Mouse (Mus musculus) brain, embryonic 18.5 days (tissue): ENCODE results near the gene Gmcl1.

ENCODE experiments used
- DNase-seq: peaks from one replicate; pipeline ENCODE4 v3.0.0-alpha.2; 2012; ENCODE audit warnings: low read depth, low spot score

Gene Gmcl1

GRCm38 (mm10) chr6:86660161-86660877, 72.9 kb downstream of the Gmcl1 start:
- no peak for DNase-seq

GRCm38 (mm10) chr6:86658501-86658900, 74.7 kb downstream of the Gmcl1 start:
- no peak for DNase-seq

GRCm38 (mm10) chr6:86654270-86654916, 78.8 kb downstream of the Gmcl1 start:
- DNase-seq: no peak

DNA sequence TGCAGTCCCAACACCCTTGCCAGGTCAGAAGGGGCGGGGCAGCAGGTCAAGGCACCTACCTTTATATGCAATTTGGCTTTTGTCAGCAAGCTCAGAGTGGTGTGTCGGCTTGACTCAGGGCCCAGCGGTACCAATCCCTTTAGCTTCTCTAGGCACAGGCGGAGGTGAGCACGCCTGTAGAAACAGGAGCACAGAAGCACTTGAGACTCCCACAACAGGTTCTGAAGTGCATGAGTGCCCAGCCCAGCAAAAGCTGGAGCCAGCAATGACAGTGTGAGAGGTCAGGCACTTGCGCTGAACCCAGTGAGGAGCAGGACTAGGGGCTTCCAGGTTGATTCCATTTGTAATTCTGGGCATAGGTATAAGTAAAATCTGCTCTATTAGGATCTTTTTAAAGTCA, 80.2 kb downstream of the Gmcl1 start:
- DNase-seq: no peak

DNA sequence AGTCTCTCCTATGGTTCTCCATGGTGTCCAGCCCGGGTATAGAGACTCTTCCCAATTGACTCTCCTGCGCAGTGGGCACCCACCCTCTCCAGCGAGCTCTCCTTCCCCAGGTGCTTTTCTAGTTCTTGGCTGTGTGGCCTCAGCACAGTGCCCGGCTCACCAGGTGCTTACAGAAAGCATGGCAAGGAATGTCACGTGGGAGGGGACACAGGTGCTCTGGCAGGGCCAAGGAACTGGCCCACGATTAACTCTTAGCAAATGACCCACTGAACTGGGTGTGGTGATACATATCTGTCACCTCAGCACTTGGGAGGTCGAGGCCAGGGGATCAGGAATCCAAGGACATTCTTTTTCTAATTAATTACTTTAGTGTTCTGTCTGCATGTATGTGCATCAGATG, 87.0 kb downstream of the Gmcl1 start:
- no peak for DNase-seq

GRCm38 (mm10) chr6:86645551-86645950, 87.6 kb downstream of the Gmcl1 start:
- no peak for DNase-seq

GRCm38 (mm10) chr6:86644775-86645400, 88.3 kb downstream of the Gmcl1 start:
- no peak for DNase-seq
